9 mouse cellular contexts compared by ENCODE assay signal in genomic region chr9:15507431-15507875, GRCm38 (mm10). TPM values are rescaled to one million over a fixed set of nuclear protein-coding genes. Genes with fewer than 3 reads are reported as not detected.
DNase-seq lines count a peak whose midpoint lies in the region; ATAC-seq and TF ChIP-seq lines count a peak whose summit lies in the region.
"Had no signal": no experiment of that assay in that cellular context is flagged by ENCODE, and none has a peak within 500 bp of the region (broad histone marks: within the 10 kb centered on the region; RNA-seq: fewer than 3 reads in every experiment).

No protein-coding gene starts in this region.

- TF ChIP-seq CTCF in stomach, postnatal 0 days (IDR thresholded peaks at IDR 0.05; ENCODE audit: low read depth), result no peak

- no peaks in the 10 kb centered on the region for H3K9me3 ChIP-seq in stomach, embryonic 15.5 days
- H3K9me3 ChIP-seq in stomach, postnatal 0 days (ENCODE audit: control insufficient read depth, low read length), result no peaks in the 10 kb centered on the region
- no peaks in the 10 kb centered on the region for H3K9me3 ChIP-seq in embryonic facial prominence, embryonic 10.5 days
- H3K9me3 ChIP-seq in midbrain, embryonic 16.5 days (replicated peaks; ENCODE audit: control insufficient read depth, low read length, poor library complexity, severe bottlenecking), result no peaks in the 10 kb centered on the region
- H3K9me3 ChIP-seq: embryonic facial prominence, embryonic 13.5 days had no signal

- no peak overlapping the region for H3K4me3 ChIP-seq in stomach, embryonic 15.5 days (replicated peaks)
- no peak overlapping the region for H3K4me3 ChIP-seq in stomach, postnatal 0 days (ENCODE audit: low read depth, low read length)
- no peak overlapping the region for H3K4me3 ChIP-seq in embryonic facial prominence, embryonic 10.5 days
- no peak overlapping the region for H3K4me3 ChIP-seq in midbrain, embryonic 16.5 days (ENCODE audit: low read depth, low read length)
- H3K4me3 ChIP-seq: embryonic facial prominence, embryonic 13.5 days had no signal

- no peak for TF ChIP-seq EP300 in stomach, postnatal 0 days (optimal IDR thresholded peaks at IDR 0.05)

- H3K27me3 ChIP-seq in stomach, embryonic 15.5 days (replicated peaks), result no peaks in the 10 kb centered on the region
- no peaks in the 10 kb centered on the region for H3K27me3 ChIP-seq in stomach, postnatal 0 days (ENCODE audit: control insufficient read depth, insufficient read depth, low read length)
- no peaks in the 10 kb centered on the region for H3K27me3 ChIP-seq in embryonic facial prominence, embryonic 10.5 days (replicated peaks; ENCODE audit: low read depth, poor library complexity, severe bottlenecking)
- no peaks in the 10 kb centered on the region for H3K27me3 ChIP-seq in midbrain, embryonic 16.5 days (ENCODE audit: control insufficient read depth, insufficient read depth, low read depth, low read length)
- H3K27me3 ChIP-seq: embryonic facial prominence, embryonic 13.5 days had no signal

- H3K36me3 ChIP-seq in stomach, embryonic 15.5 days, result no peaks in the 10 kb centered on the region
- no peaks in the 10 kb centered on the region for H3K36me3 ChIP-seq in stomach, postnatal 0 days (ENCODE audit: control insufficient read depth, insufficient read depth, low read length)
- 0 out of 2 replicates have a peak, but pooled peaks cover 4% of the 10 kb centered on the region for H3K36me3 ChIP-seq in embryonic facial prominence, embryonic 10.5 days (replicated peaks)
- no peaks in the 10 kb centered on the region for H3K36me3 ChIP-seq in midbrain, embryonic 16.5 days (ENCODE audit: control insufficient read depth, insufficient read depth, low read length)

- DNase-seq in frontal cortex, postnatal 10 days (ENCODE audit: low spot score in 2 of 2), result no peak
- no peak for DNase-seq in stomach, postnatal 0 days (ENCODE audit: low spot score)
- DNase-seq in kidney, postnatal 10 days, result peak; percentile 41
- DNase-seq in urinary bladder, postnatal 25 days (ENCODE audit: low spot score), result no peak
- DNase-seq in embryonic facial prominence, embryonic 10.5 days (ENCODE audit: low spot score), result no peak

- peaks cover 33% of the 10 kb centered on the region; the same call in 1 of the 2 replicates for H3K4me1 ChIP-seq in stomach, embryonic 15.5 days
- H3K4me1 ChIP-seq in stomach, postnatal 0 days (replicated peaks; ENCODE audit: control insufficient read depth, insufficient read depth), result no peaks in the 10 kb centered on the region; the same call in 1 of the 2 replicates
- H3K4me1 ChIP-seq in embryonic facial prominence, embryonic 10.5 days, result peaks cover 49% of the 10 kb centered on the region
- H3K4me1 ChIP-seq in midbrain, embryonic 16.5 days (ENCODE audit: control insufficient read depth, insufficient read depth, low read length), result peaks cover 4% of the 10 kb centered on the region; the same call in 1 of the 2 replicates

- H3K4me2 ChIP-seq in stomach, embryonic 15.5 days, result no peak overlapping the region
- no peak overlapping the region for H3K4me2 ChIP-seq in stomach, postnatal 0 days (replicated peaks; ENCODE audit: low read depth)
- no peak overlapping the region for H3K4me2 ChIP-seq in midbrain, embryonic 16.5 days (ENCODE audit: low read length)
- H3K4me2 ChIP-seq: embryonic facial prominence, embryonic 13.5 days had no signal

- peak; percentile 96 for ATAC-seq in frontal cortex, adult (ENCODE audit: low TSS enrichment)
- no peak for ATAC-seq in stomach, embryonic 15.5 days (ENCODE audit: insufficient read depth, low FRiP score, low read depth)
- ATAC-seq in stomach, postnatal 0 days (ENCODE audit: low FRiP score, low TSS enrichment), result no peak
- ATAC-seq in midbrain, embryonic 16.5 days, result no peak

- H3K27ac ChIP-seq in stomach, embryonic 15.5 days, result 0 out of 2 replicates have a peak overlapping the region, but pooled peaks have one; percentile 9
- no peak overlapping the region for H3K27ac ChIP-seq in stomach, postnatal 0 days (replicated peaks)
- no peak overlapping the region; the same call in 1 of the 2 replicates for H3K27ac ChIP-seq in embryonic facial prominence, embryonic 10.5 days (replicated peaks)
- H3K27ac ChIP-seq in midbrain, embryonic 16.5 days (ENCODE audit: low read length), result no peak overlapping the region
- H3K27ac ChIP-seq: embryonic facial prominence, embryonic 13.5 days had no signal

- WGBS in stomach, embryonic 15.5 days, result 74% methylated on average over 4 of the region's 4 CpGs
- WGBS in stomach, postnatal 0 days, result 55% methylated on average over 4 of the region's 4 CpGs
- 75% methylated on average over 4 of the region's 4 CpGs for WGBS in embryonic facial prominence, embryonic 10.5 days
- WGBS in midbrain, embryonic 16.5 days, result 93% methylated on average over 4 of the region's 4 CpGs

- no peak overlapping the region for H3K9ac ChIP-seq in stomach, embryonic 15.5 days
- H3K9ac ChIP-seq in stomach, postnatal 0 days (ENCODE audit: low read length), result no peak overlapping the region
- H3K9ac ChIP-seq in midbrain, embryonic 16.5 days (ENCODE audit: low read depth, low read length), result no peak overlapping the region
- H3K9ac ChIP-seq: embryonic facial prominence, embryonic 13.5 days had no signal

RNA-seq across cellular contexts. Expression of gene Smco4, which starts 14.2 kb away (rescaled TPM):
- 4.1 and 4.9 TPM in 2 replicates for polyA plus RNA-seq in stomach, embryonic 15.5 days (2015; fragmentation: Nextera tagmentation; extraction: Ambion mirVana)
- 1.4 and 1.9 TPM in 2 replicates for polyA plus RNA-seq in stomach, postnatal 0 days (2015; fragmentation: Nextera tagmentation; extraction: Ambion mirVana)
- 2.5 and 2.6 TPM in 2 replicates for polyA plus RNA-seq in embryonic facial prominence, embryonic 10.5 days (2016; fragmentation: Nextera tagmentation; extraction: Ambion mirVana)
- polyA plus RNA-seq in midbrain, embryonic 16.5 days (2015; fragmentation: Nextera tagmentation; extraction: Ambion mirVana), result 0.54 and 0.81 TPM in 2 replicates
